Mouse (Mus musculus): ENCODE data around the gene Fance. TPM values are rescaled to one million over a fixed set of nuclear protein-coding genes. Genes with fewer than 3 reads are reported as not detected.
"Not testable (repeated sequence)": the region's sequence is repeated elsewhere in the genome, so short reads cannot be mapped to it uniquely, and the experiment has no call there.

Fance gene
- total and polyA plus RNA-seq, 2 experiments from 2014 or later: 26.1 to 33.4 TPM

DNA sequence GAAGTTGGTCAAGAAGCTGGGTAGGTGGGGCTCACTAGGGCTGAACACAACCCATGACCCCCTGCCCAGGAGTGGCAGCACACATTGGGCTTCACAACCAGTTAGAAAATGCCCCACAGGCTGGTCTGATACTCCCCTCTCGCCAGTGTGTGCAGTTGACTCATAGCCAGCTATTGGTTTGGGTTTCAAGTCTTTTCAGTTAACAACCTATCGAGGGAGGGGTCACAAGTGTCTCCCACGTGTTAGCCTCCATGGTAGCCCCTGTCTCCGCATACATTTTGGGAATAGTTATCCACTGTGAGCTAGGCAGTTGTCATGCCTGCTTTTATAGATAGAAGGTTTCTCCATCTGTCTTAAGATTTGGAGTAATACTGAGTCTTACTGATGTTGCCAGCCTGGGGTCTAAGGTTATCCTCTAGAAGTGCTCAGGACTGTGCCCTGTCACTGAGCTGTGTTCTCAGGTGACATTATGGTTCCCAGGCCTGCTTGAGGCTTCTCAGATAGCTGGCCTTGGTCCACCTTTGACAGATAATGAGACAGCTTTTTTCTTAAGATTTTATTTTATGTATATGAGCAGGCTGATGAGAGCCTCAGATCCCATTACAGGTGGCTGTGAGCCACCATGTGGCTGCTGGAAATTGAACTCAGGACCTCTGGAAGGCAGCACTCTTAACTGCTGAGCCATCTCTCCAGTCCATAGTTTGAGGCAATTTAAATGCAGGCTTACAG is 16.3 kb downstream of the Fance start:
- WGBS: 6% methylated on average over 4 of the region's 4 CpGs
- no peak for TF ChIP-seq CTCF (IDR thresholded peaks at IDR 0.05)
- no peak for DNase-seq (ENCODE audit: low spot score)
- Histone ChIP-seq H3K27ac (ENCODE audit: low read depth, low read length) (peak overlapping the region; percentile 88; the same call in 1 of the 2 replicates), H3K4me1 (ENCODE audit: insufficient read depth, low read length) (peaks cover 8% of the 10 kb centered on the region; the same call in 1 of the 2 replicates), H3K4me2 (ENCODE audit: low read depth, low read length, poor library complexity, severe bottlenecking) (peak overlapping the region; percentile 93), H3K27me3 (ENCODE audit: insufficient read depth, low read length) (no peaks in the 10 kb centered on the region), H3K9ac (replicated peaks; ENCODE audit: low read length, poor library complexity, severe bottlenecking) (peak overlapping the region; percentile 89), H3K9me3 (ENCODE audit: low read length) (no peaks in the 10 kb centered on the region), H3K36me3 (ENCODE audit: insufficient read depth, low read length) (peaks cover 18% of the 10 kb centered on the region; the same call in 1 of the 2 replicates), H3K4me3 (ENCODE audit: low read depth, low read length) (peak overlapping the region; percentile 59)
- ATAC-seq (ENCODE audit: low FRiP score): no peak

DNA sequence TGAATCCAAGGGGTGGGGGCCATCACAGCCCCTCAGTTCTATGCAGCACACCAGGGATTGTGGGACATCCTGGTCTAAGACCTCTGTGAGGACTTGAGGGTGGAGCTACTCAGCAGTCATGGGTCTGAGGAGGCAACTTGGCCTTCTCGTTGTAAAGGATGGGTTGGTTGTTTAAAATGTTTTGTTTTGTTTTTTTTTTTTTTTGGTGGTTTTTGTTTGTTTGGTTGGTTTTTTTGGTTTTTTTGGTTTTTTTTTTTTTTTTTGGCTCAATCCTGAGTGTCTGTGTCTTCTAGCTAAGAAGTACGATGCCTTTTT is 16.9 kb downstream of the Fance start:
- ATAC-seq (ENCODE audit: low FRiP score): no peak
- H3K9ac ChIP-seq (replicated peaks; ENCODE audit: low read length, poor library complexity, severe bottlenecking): no peak overlapping the region
- H3K4me1 ChIP-seq (ENCODE audit: insufficient read depth, low read length): peaks cover 8% of the 10 kb centered on the region; the same call in 1 of the 2 replicates
- peak overlapping the region; percentile 93 for H3K4me2 ChIP-seq (ENCODE audit: low read depth, low read length, poor library complexity, severe bottlenecking)
- 51% methylated on average over 2 of the region's 2 CpGs for WGBS
- H3K36me3 ChIP-seq (ENCODE audit: insufficient read depth, low read length): peaks cover 18% of the 10 kb centered on the region; the same call in 1 of the 2 replicates
- no peak for TF ChIP-seq CTCF (IDR thresholded peaks at IDR 0.05)
- no peaks in the 10 kb centered on the region for H3K9me3 ChIP-seq (ENCODE audit: low read length)
- no peak overlapping the region for H3K27ac ChIP-seq (ENCODE audit: low read depth, low read length)
- no peak overlapping the region for H3K4me3 ChIP-seq (ENCODE audit: low read depth, low read length)
- DNase-seq (ENCODE audit: low spot score): no peak
- H3K27me3 ChIP-seq (ENCODE audit: insufficient read depth, low read length): no peaks in the 10 kb centered on the region

DNA sequence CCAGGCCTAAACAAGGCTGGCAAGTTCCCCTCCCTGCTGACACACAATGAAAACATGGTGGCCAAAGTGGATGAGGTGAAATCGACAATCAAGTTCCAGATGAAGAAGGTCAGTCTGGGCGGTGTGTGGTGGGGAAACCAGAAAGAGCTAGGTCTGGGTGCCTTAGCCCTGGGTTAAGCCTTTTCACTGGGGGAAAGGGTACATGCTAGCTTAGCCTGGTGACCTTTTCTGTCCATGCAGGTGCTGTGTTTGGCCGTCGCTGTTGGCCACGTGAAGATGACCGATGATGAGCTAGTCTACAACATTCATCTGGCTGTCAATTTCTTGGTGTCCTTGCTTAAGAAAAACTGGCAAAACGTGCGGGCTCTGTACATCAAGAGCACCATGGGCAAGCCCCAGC is 17.3 kb downstream of the Fance start:
- peaks cover 18% of the 10 kb centered on the region; the same call in 1 of the 2 replicates for H3K36me3 ChIP-seq (ENCODE audit: insufficient read depth, low read length)
- not testable (repeated sequence) for H3K4me2 ChIP-seq (ENCODE audit: low read depth, low read length, poor library complexity, severe bottlenecking); H3K27ac ChIP-seq (ENCODE audit: low read depth, low read length); H3K9me3 ChIP-seq (ENCODE audit: low read length); H3K9ac ChIP-seq (replicated peaks; ENCODE audit: low read length, poor library complexity, severe bottlenecking); DNase-seq (ENCODE audit: low spot score); H3K4me3 ChIP-seq (ENCODE audit: low read depth, low read length); H3K4me1 ChIP-seq (ENCODE audit: insufficient read depth, low read length); ATAC-seq (ENCODE audit: low FRiP score); H3K27me3 ChIP-seq (ENCODE audit: insufficient read depth, low read length)
- WGBS: 64% methylated on average over 6 of the region's 8 CpGs

DNA sequence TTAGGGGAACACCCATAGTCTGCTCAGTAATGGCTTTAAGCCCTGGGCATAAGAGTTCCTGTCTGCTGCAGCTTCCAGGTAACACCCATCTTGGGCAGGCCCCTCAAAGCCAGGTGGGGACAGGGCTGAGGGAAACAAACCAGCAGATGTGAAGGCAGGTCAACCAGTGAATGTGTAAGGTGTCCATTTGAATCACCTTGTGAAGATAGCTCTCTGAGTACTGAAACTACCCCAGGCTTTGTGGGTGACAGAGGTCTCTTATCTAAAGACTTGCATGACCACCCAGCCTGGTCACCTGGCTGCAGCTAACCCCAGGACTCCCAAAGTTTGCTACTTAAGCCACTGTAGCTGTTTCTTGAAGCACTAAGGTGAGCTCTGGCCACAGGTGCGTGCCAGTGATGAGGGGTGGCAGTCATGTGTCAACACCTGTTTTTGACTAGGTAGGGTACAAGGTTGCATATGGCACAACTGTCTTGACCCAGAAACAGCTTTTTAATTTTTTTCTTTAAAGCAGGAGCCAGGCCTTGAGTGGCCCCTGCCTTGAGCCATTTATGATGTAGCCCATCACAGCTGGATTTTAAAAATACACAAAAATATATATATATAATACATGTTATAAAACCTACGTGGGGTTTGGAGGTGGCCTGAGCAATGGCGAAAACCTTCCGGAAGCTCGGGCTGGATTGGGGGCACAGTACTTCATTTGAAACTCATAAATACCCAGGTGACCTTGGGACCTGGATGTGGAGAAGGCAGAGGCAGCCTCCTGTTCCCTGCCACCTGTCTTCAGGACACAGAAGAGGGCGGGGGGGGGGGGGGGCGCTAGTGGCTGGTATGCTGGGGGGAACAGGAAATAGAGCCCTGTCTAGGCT is 18.2 kb downstream of the Fance start:
- no peaks in the 10 kb centered on the region for H3K9me3 ChIP-seq (ENCODE audit: low read length)
- peaks cover 8% of the 10 kb centered on the region; the same call in 1 of the 2 replicates for H3K4me1 ChIP-seq (ENCODE audit: insufficient read depth, low read length)
- H3K27me3 ChIP-seq (ENCODE audit: insufficient read depth, low read length): no peaks in the 10 kb centered on the region
- no peak overlapping the region for H3K27ac ChIP-seq (ENCODE audit: low read depth, low read length)
- ATAC-seq (ENCODE audit: low FRiP score) (no peak), DNase-seq (ENCODE audit: low spot score) (no peak)
- no peak overlapping the region for H3K4me3 ChIP-seq (ENCODE audit: low read depth, low read length)
- H3K4me2 ChIP-seq (ENCODE audit: low read depth, low read length, poor library complexity, severe bottlenecking): no peak overlapping the region
- peaks cover 15% of the 10 kb centered on the region; the same call in 1 of the 2 replicates for H3K36me3 ChIP-seq (ENCODE audit: insufficient read depth, low read length)
- H3K9ac ChIP-seq (replicated peaks; ENCODE audit: low read length, poor library complexity, severe bottlenecking): no peak overlapping the region
- TF ChIP-seq CTCF (IDR thresholded peaks at IDR 0.05): no peak
- 50% methylated on average over 5 of the region's 7 CpGs for WGBS

DNA sequence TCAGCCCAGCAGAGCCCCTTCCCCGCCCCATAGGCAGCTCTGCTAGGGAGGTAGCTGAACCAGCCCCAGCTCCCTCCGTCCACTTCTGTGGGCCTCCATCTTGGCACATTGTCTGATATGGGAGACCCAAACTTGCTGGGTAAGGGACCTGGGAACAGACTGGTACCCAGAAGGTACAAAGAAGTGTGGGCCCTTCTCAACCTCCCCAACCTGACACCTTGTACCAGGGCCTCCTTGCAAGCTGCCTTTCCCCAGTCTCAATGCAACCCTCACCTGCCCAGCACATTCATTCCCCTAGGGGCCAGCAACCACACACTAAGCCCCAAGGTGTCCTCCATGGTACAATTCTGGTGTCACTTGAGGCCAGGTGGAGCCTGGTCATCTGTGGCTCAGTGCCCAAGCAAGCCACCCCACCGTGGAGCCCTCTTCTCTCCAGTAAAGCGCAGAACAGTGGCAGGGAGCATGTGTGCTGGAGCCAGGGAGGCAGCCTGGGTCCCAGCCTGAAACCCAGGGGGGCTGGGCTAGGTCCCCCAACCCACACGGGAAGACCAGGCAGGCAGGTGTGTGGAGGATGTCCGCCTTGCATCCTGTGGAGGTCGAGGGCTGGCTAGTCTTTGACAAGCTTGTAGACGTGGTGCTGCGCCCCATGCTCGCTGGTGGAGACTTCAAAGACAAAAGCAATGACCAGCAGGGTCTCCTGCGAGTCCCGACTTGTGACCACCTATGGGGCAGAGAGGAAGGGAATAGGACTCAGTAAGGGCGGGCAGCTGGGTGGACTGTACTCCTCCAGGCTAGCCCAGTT is 19.0 kb downstream of the Fance start:
- no peak for TF ChIP-seq CTCF (IDR thresholded peaks at IDR 0.05)
- Histone ChIP-seq H3K9ac (replicated peaks; ENCODE audit: low read length, poor library complexity, severe bottlenecking) (no peak overlapping the region), H3K4me3 (ENCODE audit: low read depth, low read length) (no peak overlapping the region), H3K4me2 (ENCODE audit: low read depth, low read length, poor library complexity, severe bottlenecking) (no peak overlapping the region), H3K27me3 (ENCODE audit: insufficient read depth, low read length) (no peaks in the 10 kb centered on the region), H3K27ac (ENCODE audit: low read depth, low read length) (no peak overlapping the region), H3K36me3 (ENCODE audit: insufficient read depth, low read length) (peaks cover 15% of the 10 kb centered on the region; the same call in 1 of the 2 replicates), H3K9me3 (ENCODE audit: low read length) (no peaks in the 10 kb centered on the region), H3K4me1 (ENCODE audit: insufficient read depth, low read length) (peaks cover 8% of the 10 kb centered on the region; the same call in 1 of the 2 replicates)
- no peak for DNase-seq (ENCODE audit: low spot score)
- 55% methylated on average over 13 of the region's 13 CpGs for WGBS
- no peak for ATAC-seq (ENCODE audit: low FRiP score)
